Mouse (Mus musculus): ENCODE measurements at regions not wholly inside any gene's neighbourhood (a gene's known extent, or its start where the extent isn't known, plus 50 kb on each side); places are given as distances from the start of the nearest gene placed in this dataset.

- DNase-seq: no peak
These were observed 270.1 kb downstream of the Cog6 start for GRCm38 (mm10) chr3:52746917-52747316.

DNA sequence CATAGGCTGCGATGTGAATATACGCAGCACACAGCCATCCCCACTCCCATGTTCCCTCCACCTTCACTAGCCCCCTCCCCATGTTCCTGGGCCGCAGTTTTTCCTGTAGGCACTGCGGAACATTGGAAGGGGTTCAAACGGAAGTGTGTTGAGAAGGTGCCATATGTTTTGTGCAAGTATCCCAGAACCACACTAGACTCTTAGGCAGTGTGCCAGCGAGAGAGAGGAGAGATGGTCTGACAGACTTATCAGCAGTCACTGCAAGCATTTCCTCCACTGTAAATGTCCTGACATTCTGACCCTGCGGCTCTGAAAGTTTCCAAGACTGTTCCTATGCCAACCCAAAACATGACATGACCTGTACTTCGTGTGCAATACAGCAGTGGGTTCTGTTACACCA, 272.7 kb downstream of the Cog6 start:
- DNase-seq: no peak

GRCm38 (mm10) chr3:52740466-52741026, 276.5 kb downstream of the Cog6 start:
- DNase-seq: no peak

DNA sequence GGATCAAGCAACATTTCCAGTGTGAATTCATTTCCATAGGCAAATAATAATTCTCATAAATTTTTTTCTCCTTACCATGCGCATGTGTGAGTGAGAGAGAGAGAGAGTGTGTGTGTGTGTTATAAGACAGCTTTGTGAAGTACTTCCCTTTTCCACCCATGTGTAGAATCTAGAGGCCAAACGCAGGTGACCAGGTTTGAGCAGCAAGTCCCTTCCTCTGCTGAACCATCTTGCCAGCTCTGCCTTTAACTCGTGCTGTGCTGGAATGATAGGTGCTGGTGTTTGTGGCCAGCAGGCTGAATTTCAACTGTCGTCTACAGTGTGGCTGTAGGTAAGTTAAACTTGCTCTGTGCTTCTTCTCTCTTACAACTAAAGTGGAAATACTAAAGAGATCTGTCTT, 277.5 kb downstream of the Cog6 start:
- DNase-seq: no peak

- no peak for DNase-seq
These were observed 278.7 kb downstream of the Cog6 start for GRCm38 (mm10) chr3:52738386-52738785.

DNA sequence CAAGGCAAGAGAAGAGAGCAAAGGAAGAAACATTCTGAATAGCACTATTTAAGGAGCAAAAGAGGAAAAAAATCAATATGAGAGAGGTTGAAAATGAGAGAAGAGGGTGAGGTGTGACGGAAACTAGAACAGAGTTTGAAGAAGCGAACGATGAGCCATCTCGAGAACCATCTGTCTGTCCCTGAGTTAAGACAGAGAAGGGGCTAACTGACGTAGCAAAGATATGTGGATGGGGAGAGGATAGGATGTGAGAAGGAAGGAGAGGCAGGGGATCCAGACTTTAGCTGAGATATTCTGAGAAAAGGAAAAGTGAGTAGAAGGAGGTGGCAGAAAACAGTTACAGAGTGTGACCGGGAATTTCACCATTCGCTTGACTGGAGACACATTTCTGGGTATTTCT, 281.1 kb downstream of the Cog6 start:
- DNase-seq: no peak

- DNase-seq: no peak
These were observed 285.1 kb downstream of the Cog6 start for GRCm38 (mm10) chr3:52731941-52732340.

DNA sequence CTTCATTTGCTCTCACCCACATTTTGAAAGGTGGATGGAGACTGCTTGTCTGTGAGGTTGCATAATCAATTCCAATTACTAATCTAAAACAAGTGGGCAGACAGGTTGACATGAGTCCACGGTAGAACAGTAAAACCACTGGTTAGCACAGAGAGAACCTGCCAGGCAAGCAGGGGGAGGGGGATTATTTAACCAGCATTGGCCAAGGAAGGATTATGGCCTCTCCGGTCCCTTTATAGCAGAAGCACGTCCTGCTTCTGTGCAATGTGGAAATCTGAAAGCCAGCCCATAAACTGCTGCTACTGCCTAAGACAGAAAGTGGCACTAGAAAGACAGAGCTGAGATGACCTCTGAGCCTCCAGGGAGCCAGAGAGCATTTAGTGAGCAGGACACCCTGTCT, 285.5 kb downstream of the Cog6 start:
- no peak for DNase-seq

DNA sequence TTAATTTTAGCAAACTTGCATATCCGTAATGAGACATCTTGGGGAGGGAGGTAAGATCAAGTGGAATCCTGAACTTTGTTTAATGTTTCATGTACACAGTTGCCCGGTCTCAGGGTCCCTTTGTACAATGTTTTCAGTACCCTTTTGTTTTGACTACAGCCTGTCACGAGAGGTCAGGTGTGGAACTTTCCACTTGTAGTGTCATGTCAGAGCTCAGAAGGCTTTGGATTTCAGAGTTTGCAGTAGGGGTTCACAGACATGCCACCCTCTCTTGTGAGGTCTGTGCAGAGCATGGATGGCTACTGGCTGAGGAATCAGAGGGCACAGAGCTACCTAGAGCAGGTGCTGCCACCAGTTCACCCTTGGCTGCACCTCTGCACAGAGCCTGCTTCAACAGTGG, 287.3 kb downstream of the Cog6 start:
- no peak for DNase-seq

- no peak for DNase-seq
These were observed 288.2 kb downstream of the Cog6 start for GRCm38 (mm10) chr3:52728860-52729259.

- no peak for DNase-seq
These were observed 288.6 kb downstream of the Cog6 start for GRCm38 (mm10) chr3:52728426-52728825.

DNA sequence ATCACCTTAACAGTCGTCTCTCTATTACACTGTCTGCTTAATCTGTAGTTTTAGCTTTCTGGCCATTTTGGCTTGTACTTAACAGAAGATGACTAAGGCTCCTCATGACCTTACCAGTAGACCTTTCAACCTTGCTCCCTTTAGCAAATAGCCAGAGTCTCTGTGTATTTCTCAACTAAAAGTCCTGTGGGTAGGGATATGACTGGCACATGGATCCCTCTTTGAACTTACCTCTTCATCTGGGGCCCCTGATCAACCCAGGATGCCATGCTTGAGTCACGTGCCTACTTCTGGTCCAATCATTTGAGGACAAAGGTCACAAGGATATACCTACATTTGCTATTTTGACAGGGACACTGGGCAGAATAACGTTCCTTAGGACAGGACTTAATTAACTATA, 292.7 kb downstream of the Cog6 start:
- no peak for DNase-seq

- no peak for DNase-seq
These were observed 294.1 kb downstream of the Cog6 start for GRCm38 (mm10) chr3:52722946-52723345.

DNA sequence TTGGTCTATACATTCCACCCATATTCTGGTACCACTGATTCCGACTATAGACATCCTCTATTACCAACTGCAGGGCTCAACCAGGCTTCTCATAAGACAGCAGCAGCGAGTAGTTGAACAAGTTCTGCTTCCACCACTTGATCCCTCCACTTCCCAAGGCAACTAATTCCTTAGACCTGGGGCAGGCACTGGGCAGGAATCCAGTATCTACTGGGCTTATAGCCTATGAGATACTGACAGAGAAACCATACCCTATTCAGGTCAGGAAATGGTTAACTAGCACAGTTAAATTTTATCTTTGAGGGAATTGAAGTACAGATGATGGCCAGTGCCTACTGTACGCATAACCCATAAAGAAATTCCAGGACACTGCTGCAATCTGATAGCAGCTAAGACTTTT, 297.9 kb downstream of the Cog6 start:
- DNase-seq: no peak

- no peak for DNase-seq
These were observed 299.7 kb downstream of the Cog6 start for GRCm38 (mm10) chr3:52717324-52717723.

DNA sequence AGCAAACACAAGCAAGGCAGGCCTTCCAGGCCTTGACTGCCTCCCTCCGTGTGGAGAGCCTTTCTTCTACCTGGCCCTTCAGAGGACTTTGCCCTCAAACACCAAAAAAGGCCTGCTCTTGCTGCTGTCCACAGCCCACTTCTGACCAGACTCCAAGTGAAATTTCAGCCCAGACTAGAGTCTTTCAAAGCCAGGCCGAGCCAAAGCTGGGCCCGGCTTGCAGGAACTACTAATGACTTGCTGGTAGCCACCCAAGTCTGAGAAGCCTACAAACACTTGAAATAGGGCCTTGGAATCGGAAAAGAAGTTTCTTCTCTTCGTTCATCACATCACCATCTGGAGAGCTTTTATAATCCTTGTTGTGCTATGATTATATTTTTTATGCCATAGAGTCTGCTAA, 304.9 kb downstream of the Cog6 start:
- no peak for DNase-seq

GRCm38 (mm10) chr3:52711133-52711532, 305.9 kb downstream of the Cog6 start:
- DNase-seq: no peak

DNA sequence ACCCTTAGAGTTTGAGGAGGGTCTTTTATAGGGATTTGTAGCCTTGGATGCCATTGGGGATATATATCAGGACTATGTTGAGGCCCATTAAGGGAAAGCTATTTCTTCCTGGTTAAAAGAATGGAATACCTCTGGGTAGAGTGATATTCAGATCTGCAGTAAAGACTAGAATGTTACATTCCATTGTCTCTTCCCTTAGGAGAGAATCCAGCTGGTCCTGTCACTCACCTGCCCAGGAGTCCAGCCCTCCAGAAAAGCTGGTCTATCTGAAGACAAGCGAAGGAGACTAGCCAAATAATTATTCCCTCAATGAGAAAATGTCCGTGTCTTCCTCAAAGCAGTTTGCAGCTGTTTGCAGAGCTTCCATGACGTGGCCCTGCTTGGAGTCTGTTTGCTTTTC, 308.3 kb downstream of the Cog6 start:
- DNase-seq: no peak

- no peak for DNase-seq
These were observed 308.7 kb downstream of the Cog6 start for GRCm38 (mm10) chr3:52708301-52708700.

- no peak for DNase-seq
These were observed 310.4 kb downstream of the Cog6 start for GRCm38 (mm10) chr3:52706626-52707025.

- DNase-seq: no peak
These were observed 313.3 kb downstream of the Cog6 start for GRCm38 (mm10) chr3:52703751-52704150.

- DNase-seq: no peak
These were observed 314.1 kb downstream of the Cog6 start for GRCm38 (mm10) chr3:52702962-52703361.

DNA sequence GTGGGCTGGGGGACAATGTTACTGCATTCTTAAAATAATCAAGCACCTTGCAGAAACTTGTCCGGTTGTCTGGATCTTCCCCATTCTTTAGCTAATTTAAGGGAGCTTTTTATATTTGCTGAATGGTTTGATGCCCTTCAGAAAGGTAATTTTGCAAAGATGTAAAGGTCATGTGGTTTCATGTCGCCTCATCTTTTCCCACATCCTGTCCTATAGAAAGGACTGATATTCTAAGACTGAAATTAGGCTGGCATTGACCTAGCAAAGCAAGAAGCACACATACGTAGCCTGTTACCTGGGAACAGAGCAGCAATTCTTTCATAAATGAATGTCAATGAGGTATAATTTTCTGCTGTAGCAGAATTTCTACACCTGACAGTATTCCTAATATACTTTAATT, 315.4 kb downstream of the Cog6 start:
- no peak for DNase-seq

- DNase-seq: no peak
These were observed 323.2 kb downstream of the Cog6 start for GRCm38 (mm10) chr3:52693813-52694212.

DNA sequence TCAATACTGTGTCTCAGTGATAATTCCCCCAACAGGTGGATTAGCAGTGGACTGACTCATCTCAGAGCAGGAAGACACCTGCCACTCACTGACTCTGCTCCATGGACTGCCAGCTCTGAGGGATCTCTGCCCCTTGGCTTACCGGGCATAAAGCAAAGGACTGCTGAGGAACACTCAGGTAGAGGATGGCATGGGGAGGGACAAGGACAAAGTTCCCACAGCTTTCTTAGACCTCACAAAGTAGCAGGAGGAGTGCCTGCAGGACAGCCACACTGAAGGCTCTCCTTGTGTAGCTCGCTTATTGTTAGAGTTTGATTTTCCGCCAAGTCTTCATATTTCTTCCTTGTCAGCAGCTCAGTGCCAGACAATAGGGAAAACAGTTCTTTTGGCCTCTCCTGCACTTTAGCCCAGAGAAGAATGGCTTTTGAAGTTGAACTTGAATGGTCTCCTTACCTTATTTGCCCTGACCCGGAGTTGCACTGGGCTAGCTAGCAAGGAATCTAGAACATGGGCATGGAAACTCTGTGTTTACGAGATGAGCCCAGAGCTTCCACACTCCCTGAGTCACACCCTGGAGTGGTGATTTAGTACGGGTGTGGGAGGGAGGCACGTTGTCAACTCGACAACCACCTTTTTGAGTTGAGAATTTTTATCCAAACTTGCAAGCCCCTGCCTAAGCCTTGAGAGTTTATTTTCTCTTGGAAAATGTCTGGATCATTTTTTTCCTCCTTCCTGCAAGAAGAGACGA, 331.4 kb downstream of the Cog6 start:
- no peak for DNase-seq

All from cerebellum, postnatal 36 days (tissue).